Mouse (Mus musculus): ENCODE data around the gene Kpna3. TPM values are rescaled to one million over a fixed set of nuclear protein-coding genes. Genes with fewer than 3 reads are reported as not detected.
"Not testable (repeated sequence)": the region's sequence is repeated elsewhere in the genome, so short reads cannot be mapped to it uniquely, and the experiment has no call there.

The Kpna3 gene
- polyA plus RNA-seq, 1 experiment from 2014 or later = 37.4 TPM

DNA sequence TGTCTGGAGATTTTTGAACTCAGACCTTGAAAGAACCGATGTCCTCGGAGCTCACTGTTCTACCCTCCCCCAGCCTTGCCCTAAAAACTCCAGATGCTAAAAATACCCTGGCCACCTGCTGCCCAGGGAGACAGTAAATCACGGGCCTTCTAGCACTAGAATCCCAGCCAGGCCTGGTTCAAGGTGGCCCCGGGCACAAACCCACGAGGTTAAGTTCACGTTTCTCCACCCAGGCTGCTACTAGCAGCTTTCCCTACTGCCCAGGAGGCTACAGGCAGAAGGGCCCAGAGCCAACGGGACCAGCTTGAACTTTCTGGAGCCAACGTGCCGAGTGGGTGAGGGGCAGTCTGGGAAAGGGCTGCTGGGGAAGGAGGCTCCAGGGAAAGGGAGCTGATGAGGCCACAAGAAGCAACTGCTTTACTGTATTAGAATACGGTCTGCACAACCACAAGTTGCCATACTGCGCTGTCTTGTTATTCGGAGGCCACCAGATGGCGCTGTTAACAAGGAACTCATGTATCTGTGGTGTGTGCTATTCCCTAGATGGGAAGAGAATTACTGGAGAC is 108.6 kb downstream of the Kpna3 start:
- ATAC-seq = peak; percentile 85
- no peak overlapping the region for H3K4me3 ChIP-seq (ENCODE audit: low read length)
- H3K27me3 ChIP-seq (replicated peaks; ENCODE audit: control insufficient read depth, insufficient read depth, low read length) = no peaks in the 10 kb centered on the region
- H3K4me1 ChIP-seq (ENCODE audit: control insufficient read depth, insufficient read depth, low read length) = peaks cover 4% of the 10 kb centered on the region; the same call in 1 of the 2 replicates
- H3K9ac ChIP-seq (ENCODE audit: low read depth, low read length) = peak overlapping the region; percentile 51
- no peaks in the 10 kb centered on the region for H3K9me3 ChIP-seq (ENCODE audit: control insufficient read depth, low read length)
- no peaks in the 10 kb centered on the region for H3K36me3 ChIP-seq (ENCODE audit: control insufficient read depth, insufficient read depth, low read length)
- no peak overlapping the region for H3K27ac ChIP-seq (ENCODE audit: low read length)
- peak overlapping the region; percentile 22; the same call in 1 of the 2 replicates for H3K4me2 ChIP-seq (ENCODE audit: low read depth, low read length)
- WGBS = 18% methylated on average over 13 of the region's 13 CpGs

DNA sequence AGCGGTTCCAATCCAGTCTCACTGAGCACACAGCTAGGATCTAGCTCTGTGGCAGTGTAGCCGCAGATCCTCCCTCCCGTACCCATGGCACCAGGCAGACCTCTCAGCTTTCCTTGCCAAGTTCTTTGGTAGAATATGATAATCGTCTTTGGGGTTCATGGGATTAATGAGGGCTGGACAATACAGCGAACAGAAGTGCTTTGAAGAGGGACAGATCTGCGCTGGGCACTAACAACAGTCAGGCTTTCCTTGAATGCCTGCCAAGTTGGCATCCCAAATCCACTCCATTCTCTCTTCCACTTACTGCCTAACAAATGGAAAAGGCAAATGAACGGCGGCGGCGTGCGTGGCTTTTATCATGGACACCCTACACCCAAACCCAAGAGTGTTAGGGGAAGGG is 109.1 kb downstream of the Kpna3 start:
- Histone ChIP-seq H3K27ac (ENCODE audit: low read length) (no peak overlapping the region), H3K27me3 (replicated peaks; ENCODE audit: control insufficient read depth, insufficient read depth, low read length) (no peaks in the 10 kb centered on the region), H3K4me1 (ENCODE audit: control insufficient read depth, insufficient read depth, low read length) (peaks cover 4% of the 10 kb centered on the region; the same call in 1 of the 2 replicates), H3K4me2 (ENCODE audit: low read depth, low read length) (no peak overlapping the region), H3K36me3 (ENCODE audit: control insufficient read depth, insufficient read depth, low read length) (no peaks in the 10 kb centered on the region), H3K4me3 (ENCODE audit: low read length) (no peak overlapping the region), H3K9me3 (ENCODE audit: control insufficient read depth, low read length) (no peaks in the 10 kb centered on the region), H3K9ac (ENCODE audit: low read depth, low read length) (no peak overlapping the region; the same call in 1 of the 2 replicates)
- ATAC-seq = no peak
- 82% methylated on average over 11 of the region's 11 CpGs for WGBS

DNA sequence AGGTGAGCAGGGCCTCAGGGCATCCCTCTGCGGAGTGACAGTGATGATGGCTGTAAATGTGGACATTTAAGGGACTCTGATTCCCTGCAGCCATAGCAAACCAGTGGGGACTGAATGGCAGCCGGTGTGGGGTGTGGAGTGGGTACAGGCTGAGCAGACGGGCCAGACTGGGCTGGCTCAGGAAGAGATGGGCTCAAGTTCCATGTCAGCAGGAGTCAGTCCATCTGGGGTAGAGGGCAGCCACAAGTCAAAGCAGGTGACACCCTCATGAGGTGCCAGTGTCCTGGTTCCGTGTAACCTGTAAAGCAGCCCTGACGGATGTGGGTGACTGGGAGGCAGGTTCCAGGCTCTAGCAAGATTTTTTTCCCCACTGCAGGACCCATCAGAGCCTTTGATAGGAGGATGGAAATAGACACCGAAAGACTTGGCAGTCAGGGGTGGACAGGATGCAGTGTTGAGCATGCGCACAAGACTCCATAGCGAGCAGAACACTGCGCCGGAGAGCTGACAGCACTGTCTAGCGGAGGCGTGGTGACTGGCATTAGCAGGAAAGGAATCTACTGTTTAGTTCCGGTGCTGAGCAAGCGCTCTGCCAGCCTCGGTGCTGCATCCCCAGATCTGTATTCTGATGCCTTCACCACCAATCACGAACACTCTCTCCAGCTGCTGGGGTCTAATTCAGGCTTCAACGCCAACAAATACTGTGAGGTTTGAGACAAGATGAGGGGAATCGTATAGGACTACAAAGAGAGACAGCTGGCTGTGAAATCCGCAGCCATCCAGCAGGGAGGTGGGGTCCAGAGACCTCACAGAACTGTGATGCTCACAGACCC is 111.8 kb downstream of the Kpna3 start:
- Histone ChIP-seq H3K4me2 (ENCODE audit: low read depth, low read length) (peak overlapping the region; percentile 53), H3K9ac (ENCODE audit: low read depth, low read length) (peak overlapping the region; percentile 35), H3K4me3 (ENCODE audit: low read length) (peak overlapping the region; percentile 25), H3K27ac (ENCODE audit: low read length) (no peak overlapping the region), H3K9me3 (ENCODE audit: control insufficient read depth, low read length) (no peaks in the 10 kb centered on the region), H3K27me3 (replicated peaks; ENCODE audit: control insufficient read depth, insufficient read depth, low read length) (no peaks in the 10 kb centered on the region), H3K4me1 (ENCODE audit: control insufficient read depth, insufficient read depth, low read length) (peaks cover 4% of the 10 kb centered on the region; the same call in 1 of the 2 replicates), H3K36me3 (ENCODE audit: control insufficient read depth, insufficient read depth, low read length) (no peaks in the 10 kb centered on the region)
- ATAC-seq = peak; percentile 48
- WGBS = 36% methylated on average over 19 of the region's 19 CpGs

DNA sequence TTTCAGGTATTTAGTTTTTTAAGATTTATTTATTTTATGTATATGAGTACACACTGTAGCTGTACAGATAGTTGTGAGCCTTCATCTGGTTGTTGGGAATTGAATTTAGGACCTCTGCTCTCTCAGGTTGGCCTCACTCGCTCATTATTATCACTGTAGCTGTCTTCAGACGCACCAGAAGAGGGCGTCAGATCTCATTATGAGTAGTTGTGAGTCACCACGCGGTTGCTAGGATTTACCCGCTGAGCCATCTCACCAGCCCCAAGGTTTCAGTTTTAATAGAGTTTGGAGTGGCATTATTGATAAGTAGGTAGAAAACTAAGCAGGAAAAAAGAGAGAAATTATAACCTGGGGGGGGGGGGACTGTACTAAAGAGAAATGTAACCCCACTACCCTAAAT is 112.7 kb downstream of the Kpna3 start:
- not testable (repeated sequence) for H3K4me1 ChIP-seq (ENCODE audit: control insufficient read depth, insufficient read depth, low read length); H3K27me3 ChIP-seq (replicated peaks; ENCODE audit: control insufficient read depth, insufficient read depth, low read length); H3K4me3 ChIP-seq (ENCODE audit: low read length); H3K4me2 ChIP-seq (ENCODE audit: low read depth, low read length); H3K27ac ChIP-seq (ENCODE audit: low read length); ATAC-seq; H3K9me3 ChIP-seq (ENCODE audit: control insufficient read depth, low read length); H3K9ac ChIP-seq (ENCODE audit: low read depth, low read length); H3K36me3 ChIP-seq (ENCODE audit: control insufficient read depth, insufficient read depth, low read length)
- 31% methylated on average over 6 of the region's 6 CpGs for WGBS

DNA sequence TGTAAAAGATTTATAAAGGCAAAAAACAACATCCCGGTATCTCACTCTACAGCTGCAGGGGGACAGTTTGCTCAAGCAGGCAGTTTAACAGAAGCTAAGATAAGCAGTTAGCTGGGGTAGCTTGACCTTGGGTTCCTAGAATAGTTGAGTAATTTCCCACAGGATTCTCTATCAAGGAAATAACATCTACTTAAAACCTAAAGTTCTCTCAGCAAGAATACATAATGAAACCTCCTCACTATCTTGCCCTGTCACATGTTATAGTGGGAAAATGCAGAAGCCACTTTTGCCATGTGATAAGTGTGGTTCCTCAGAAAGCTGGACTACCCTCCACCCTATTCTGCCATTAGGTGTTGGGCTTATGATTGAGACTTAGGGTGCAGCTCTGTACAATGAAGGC is 116.9 kb downstream of the Kpna3 start:
- no peaks in the 10 kb centered on the region; the same call in 1 of the 2 replicates for H3K9me3 ChIP-seq (ENCODE audit: control insufficient read depth, low read length)
- no peak for ATAC-seq
- no peak overlapping the region for H3K27ac ChIP-seq (ENCODE audit: low read length)
- H3K36me3 ChIP-seq (ENCODE audit: control insufficient read depth, insufficient read depth, low read length) = no peaks in the 10 kb centered on the region
- WGBS = 96% methylated on average over 1 of the region's 1 CpGs
- no peak overlapping the region for H3K4me3 ChIP-seq (ENCODE audit: low read length)
- H3K4me1 ChIP-seq (ENCODE audit: control insufficient read depth, insufficient read depth, low read length) = no peaks in the 10 kb centered on the region
- no peaks in the 10 kb centered on the region for H3K27me3 ChIP-seq (replicated peaks; ENCODE audit: control insufficient read depth, insufficient read depth, low read length)
- H3K4me2 ChIP-seq (ENCODE audit: low read depth, low read length) = no peak overlapping the region
- H3K9ac ChIP-seq (ENCODE audit: low read depth, low read length) = no peak overlapping the region

DNA sequence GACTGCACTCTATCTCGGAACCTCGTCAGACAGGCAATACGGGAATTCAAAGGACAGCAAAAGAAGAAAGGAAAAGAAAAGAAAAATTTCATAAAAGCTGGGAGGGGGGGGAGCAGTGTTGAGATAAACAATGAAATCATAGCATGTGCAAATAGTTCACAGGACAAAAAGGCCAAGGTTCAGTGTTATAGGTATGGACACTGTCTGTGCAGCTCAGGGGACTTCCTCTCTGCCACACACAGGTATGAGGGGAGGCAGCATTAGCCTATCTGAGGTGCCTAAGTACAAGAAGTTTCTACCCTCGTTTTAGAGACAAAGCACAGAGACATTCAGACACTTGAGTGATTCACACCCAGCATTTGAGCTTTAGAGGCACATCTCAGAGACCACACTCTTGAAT is 118.5 kb downstream of the Kpna3 start:
- Histone ChIP-seq H3K9ac (ENCODE audit: low read depth, low read length) (no peak overlapping the region), H3K4me2 (ENCODE audit: low read depth, low read length) (no peak overlapping the region), H3K4me1 (ENCODE audit: control insufficient read depth, insufficient read depth, low read length) (no peaks in the 10 kb centered on the region), H3K27ac (ENCODE audit: low read length) (no peak overlapping the region), H3K27me3 (replicated peaks; ENCODE audit: control insufficient read depth, insufficient read depth, low read length) (no peaks in the 10 kb centered on the region), H3K36me3 (ENCODE audit: control insufficient read depth, insufficient read depth, low read length) (no peaks in the 10 kb centered on the region), H3K9me3 (ENCODE audit: control insufficient read depth, low read length) (no peaks in the 10 kb centered on the region; the same call in 1 of the 2 replicates), H3K4me3 (ENCODE audit: low read length) (no peak overlapping the region)
- 64% methylated on average over 4 of the region's 4 CpGs for WGBS
- peak; percentile 67; the same call in 1 of the 2 replicates for ATAC-seq

DNA sequence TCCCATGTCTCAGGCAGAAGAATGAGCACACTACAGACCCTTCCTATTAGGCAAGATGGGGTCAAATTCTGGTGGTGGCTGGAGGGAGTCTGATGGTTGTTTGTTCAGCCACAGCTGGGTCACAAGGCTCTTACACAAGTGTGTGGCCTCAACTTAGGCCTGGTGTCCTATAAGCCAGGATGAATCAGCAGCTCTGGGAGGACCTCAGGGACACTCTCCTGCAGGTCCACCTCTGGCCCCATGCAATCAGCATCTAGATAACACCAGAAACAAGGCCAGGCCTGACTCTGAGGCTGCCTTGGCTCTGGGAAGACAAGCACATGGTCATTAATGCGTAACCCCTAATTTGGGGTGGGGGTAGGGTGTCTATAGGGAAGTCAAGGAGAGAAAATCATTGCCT is 118.9 kb downstream of the Kpna3 start:
- H3K27me3 ChIP-seq (replicated peaks; ENCODE audit: control insufficient read depth, insufficient read depth, low read length) = no peaks in the 10 kb centered on the region
- H3K4me3 ChIP-seq (ENCODE audit: low read length) = no peak overlapping the region
- no peak overlapping the region for H3K4me2 ChIP-seq (ENCODE audit: low read depth, low read length)
- H3K4me1 ChIP-seq (ENCODE audit: control insufficient read depth, insufficient read depth, low read length) = no peaks in the 10 kb centered on the region
- ATAC-seq = peak; percentile 90
- no peaks in the 10 kb centered on the region for H3K36me3 ChIP-seq (ENCODE audit: control insufficient read depth, insufficient read depth, low read length)
- no peak overlapping the region for H3K27ac ChIP-seq (ENCODE audit: low read length)
- H3K9ac ChIP-seq (ENCODE audit: low read depth, low read length) = no peak overlapping the region
- WGBS = 84% methylated on average over 1 of the region's 1 CpGs
- no peaks in the 10 kb centered on the region; the same call in 1 of the 2 replicates for H3K9me3 ChIP-seq (ENCODE audit: control insufficient read depth, low read length)

DNA sequence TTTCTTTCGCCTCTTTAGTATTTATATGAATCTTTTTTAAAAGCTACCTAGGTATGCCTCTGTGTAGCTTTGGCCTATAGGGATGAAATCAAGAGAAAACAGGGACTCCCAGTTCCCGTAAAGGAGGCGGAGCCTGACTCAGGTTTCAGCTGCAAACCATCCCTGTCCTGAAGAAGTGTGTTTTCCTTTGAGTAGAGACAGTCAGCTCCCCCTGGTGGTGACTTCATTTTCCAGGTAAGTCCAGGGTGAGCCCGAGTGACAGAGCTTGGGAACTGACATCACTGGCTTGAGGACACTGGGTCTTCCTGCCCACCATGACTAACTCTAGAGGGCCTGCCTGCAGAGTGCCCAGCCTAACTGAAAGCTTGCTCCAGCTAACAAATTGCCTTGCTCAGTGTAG is 122.8 kb downstream of the Kpna3 start:
- no peak overlapping the region for H3K9ac ChIP-seq (ENCODE audit: low read depth, low read length)
- H3K36me3 ChIP-seq (ENCODE audit: control insufficient read depth, insufficient read depth, low read length) = no peaks in the 10 kb centered on the region
- H3K27me3 ChIP-seq (replicated peaks; ENCODE audit: control insufficient read depth, insufficient read depth, low read length) = no peaks in the 10 kb centered on the region
- no peak overlapping the region for H3K4me3 ChIP-seq (ENCODE audit: low read length)
- H3K27ac ChIP-seq (ENCODE audit: low read length) = no peak overlapping the region
- H3K9me3 ChIP-seq (ENCODE audit: control insufficient read depth, low read length) = no peaks in the 10 kb centered on the region
- 35% methylated on average over 4 of the region's 4 CpGs for WGBS
- peak; percentile 34; the same call in 1 of the 2 replicates for ATAC-seq
- no peak overlapping the region for H3K4me2 ChIP-seq (ENCODE audit: low read depth, low read length)
- no peaks in the 10 kb centered on the region for H3K4me1 ChIP-seq (ENCODE audit: control insufficient read depth, insufficient read depth, low read length)

All from intestine, embryonic 16.5 days (tissue).